Mouse (Mus musculus): ENCODE data around the gene Zmiz1. TPM values are rescaled to one million over a fixed set of nuclear protein-coding genes. Genes with fewer than 3 reads are reported as not detected.

The Zmiz1 gene
- polyA plus RNA-seq, 1 experiment: 99.2 TPM

GRCm38 (mm10) chr14:25438255-25438654, 20.7 kb upstream of the Zmiz1 start:
- no peak overlapping the region for H3K27ac ChIP-seq (ENCODE audit: insufficient read depth, low read depth, low read length)
- no peak overlapping the region for H3K4me3 ChIP-seq (ENCODE audit: insufficient read depth, low read length)
- H3K4me1 ChIP-seq (ENCODE audit: control insufficient read depth, insufficient read depth, low read length): no peaks in the 10 kb centered on the region
- TF ChIP-seq CTCF (IDR thresholded peaks at IDR 0.05; ENCODE audit: low read depth, low read length): no peak
- no peak for TF ChIP-seq POLR2A (IDR thresholded peaks at IDR 0.05; ENCODE audit: borderline replicate concordance, low read depth, low read length)

DNA sequence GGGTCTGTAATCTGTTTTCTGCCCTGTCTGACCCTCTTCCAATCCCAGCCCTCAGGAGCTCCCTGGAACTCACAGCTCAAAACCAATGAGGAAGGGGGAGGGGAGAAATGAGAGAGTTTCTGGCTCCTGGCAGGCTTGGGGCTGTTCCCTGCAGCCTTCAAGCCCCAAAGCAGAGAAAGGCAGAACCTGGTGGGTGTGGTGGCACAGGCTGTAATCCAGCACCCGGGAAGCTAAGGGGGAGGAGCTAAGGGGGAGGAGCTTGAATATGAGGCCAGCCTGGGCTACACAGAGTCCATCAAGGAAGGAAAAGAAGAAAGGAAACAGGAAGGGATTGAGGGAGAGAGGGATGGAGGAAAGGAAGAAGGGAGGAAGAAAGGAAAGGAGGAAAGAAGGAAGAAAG, 18.9 kb upstream of the Zmiz1 start:
- Histone ChIP-seq H3K4me3 (ENCODE audit: insufficient read depth, low read length) (no peak overlapping the region), H3K4me1 (ENCODE audit: control insufficient read depth, insufficient read depth, low read length) (no peaks in the 10 kb centered on the region), H3K27ac (ENCODE audit: insufficient read depth, low read depth, low read length) (no peak overlapping the region)
- TF ChIP-seq POLR2A (IDR thresholded peaks at IDR 0.05; ENCODE audit: borderline replicate concordance, low read depth, low read length) (no peak), CTCF (IDR thresholded peaks at IDR 0.05; ENCODE audit: low read depth, low read length) (no peak)

- H3K4me1 ChIP-seq (ENCODE audit: control insufficient read depth, insufficient read depth, low read length): no peaks in the 10 kb centered on the region
- TF ChIP-seq POLR2A (IDR thresholded peaks at IDR 0.05; ENCODE audit: borderline replicate concordance, low read depth, low read length) (no peak), CTCF (IDR thresholded peaks at IDR 0.05; ENCODE audit: low read depth, low read length) (no peak)
- H3K4me3 ChIP-seq (ENCODE audit: insufficient read depth, low read length): no peak overlapping the region
- no peak overlapping the region for H3K27ac ChIP-seq (ENCODE audit: insufficient read depth, low read depth, low read length)
These were observed 18.2 kb upstream of the Zmiz1 start for GRCm38 (mm10) chr14:25440777-25441176.

- no peak overlapping the region for H3K4me3 ChIP-seq (ENCODE audit: insufficient read depth, low read length)
These were observed 17.5 kb upstream of the Zmiz1 start for GRCm38 (mm10) chr14:25441469-25441868.

GRCm38 (mm10) chr14:25442676-25443075, 16.3 kb upstream of the Zmiz1 start:
- no peak overlapping the region for H3K27ac ChIP-seq (ENCODE audit: insufficient read depth, low read depth, low read length)
- no peak for TF ChIP-seq CTCF (IDR thresholded peaks at IDR 0.05; ENCODE audit: low read depth, low read length)
- no peak for TF ChIP-seq POLR2A (IDR thresholded peaks at IDR 0.05; ENCODE audit: borderline replicate concordance, low read depth, low read length)
- peaks cover 5% of the 10 kb centered on the region; the same call in 1 of the 2 replicates for H3K4me1 ChIP-seq (ENCODE audit: control insufficient read depth, insufficient read depth, low read length)
- no peak overlapping the region for H3K4me3 ChIP-seq (ENCODE audit: insufficient read depth, low read length)

More at GRCm38 (mm10) chr14:25441469-25441868, 17.5 kb upstream of the Zmiz1 start:
- Histone ChIP-seq H3K27ac (ENCODE audit: insufficient read depth, low read depth, low read length) (no peak overlapping the region), H3K4me1 (ENCODE audit: control insufficient read depth, insufficient read depth, low read length) (no peaks in the 10 kb centered on the region)
- no peak for TF ChIP-seq POLR2A (IDR thresholded peaks at IDR 0.05; ENCODE audit: borderline replicate concordance, low read depth, low read length)
- no peak for TF ChIP-seq CTCF (IDR thresholded peaks at IDR 0.05; ENCODE audit: low read depth, low read length)

DNA sequence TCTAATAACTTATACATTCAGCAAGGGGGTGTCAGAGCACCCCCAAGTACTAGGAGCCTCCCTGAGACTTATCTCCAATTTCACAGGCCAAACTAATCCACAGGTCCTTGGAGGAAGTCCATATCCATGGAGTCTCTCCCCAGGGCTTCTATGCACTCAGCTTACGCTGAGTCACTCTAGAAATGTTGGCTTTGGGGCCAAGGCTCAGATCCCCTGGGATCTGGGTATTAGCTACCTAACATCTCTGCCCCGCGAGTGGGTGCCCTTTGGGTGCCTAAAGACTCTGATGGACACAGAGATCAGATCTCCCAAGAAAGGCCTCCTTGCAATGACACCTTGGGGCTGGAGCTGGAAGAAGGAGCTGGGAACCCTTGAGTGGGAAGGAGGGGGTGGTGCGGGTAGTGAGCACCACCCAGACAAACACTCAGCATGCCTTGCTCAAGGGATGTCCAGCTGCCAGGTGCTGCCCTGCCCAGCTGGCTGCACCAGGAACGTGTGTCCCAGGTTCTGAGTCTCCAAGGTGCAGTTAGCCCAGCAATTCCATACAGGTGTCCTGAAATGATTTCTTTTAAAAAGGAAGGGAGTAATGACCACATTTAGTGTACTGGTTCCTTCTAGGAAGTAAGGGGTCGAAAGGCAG, 11.7 kb upstream of the Zmiz1 start:
- H3K4me3 ChIP-seq (ENCODE audit: insufficient read depth, low read length): no peak overlapping the region
- no peak overlapping the region for H3K27ac ChIP-seq (ENCODE audit: insufficient read depth, low read depth, low read length)
- peaks cover 7% of the 10 kb centered on the region for H3K4me1 ChIP-seq (ENCODE audit: control insufficient read depth, insufficient read depth, low read length)
- no peak for TF ChIP-seq POLR2A (IDR thresholded peaks at IDR 0.05; ENCODE audit: borderline replicate concordance, low read depth, low read length)

DNA sequence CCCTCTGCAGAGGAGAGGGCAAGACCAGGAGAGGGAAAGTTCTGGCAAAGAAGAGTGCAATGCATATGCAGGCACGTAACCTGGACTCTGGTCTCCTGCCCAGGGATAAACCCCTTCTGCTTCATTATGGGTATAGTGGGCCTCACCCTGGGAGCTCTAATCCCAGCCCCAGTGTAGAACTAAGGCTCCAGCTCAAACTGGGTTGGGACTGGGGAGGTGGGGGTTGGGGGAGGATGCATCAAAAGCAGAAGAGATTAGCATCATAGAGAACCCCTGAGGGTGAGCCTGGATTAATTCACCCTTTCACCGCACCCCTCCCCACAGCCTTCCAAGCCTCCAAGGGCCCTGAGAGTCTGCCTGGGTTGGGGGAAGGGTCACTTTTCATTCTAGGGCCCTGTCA, 10.5 kb upstream of the Zmiz1 start:
- Histone ChIP-seq H3K4me3 (ENCODE audit: insufficient read depth, low read length) (no peak overlapping the region), H3K27ac (ENCODE audit: insufficient read depth, low read depth, low read length) (no peak overlapping the region), H3K4me1 (ENCODE audit: control insufficient read depth, insufficient read depth, low read length) (peaks cover 10% of the 10 kb centered on the region)
- TF ChIP-seq POLR2A (IDR thresholded peaks at IDR 0.05; ENCODE audit: borderline replicate concordance, low read depth, low read length) (no peak), CTCF (IDR thresholded peaks at IDR 0.05; ENCODE audit: low read depth, low read length) (no peak)

GRCm38 (mm10) chr14:25451099-25451667, 7.8 kb upstream of the Zmiz1 start:
- H3K4me1 ChIP-seq (ENCODE audit: control insufficient read depth, insufficient read depth, low read length): peaks cover 10% of the 10 kb centered on the region
- no peak overlapping the region for H3K4me3 ChIP-seq (ENCODE audit: insufficient read depth, low read length)
- no peak overlapping the region for H3K27ac ChIP-seq (ENCODE audit: insufficient read depth, low read depth, low read length)
- TF ChIP-seq CTCF (IDR thresholded peaks at IDR 0.05; ENCODE audit: low read depth, low read length) (no peak), POLR2A (IDR thresholded peaks at IDR 0.05; ENCODE audit: borderline replicate concordance, low read depth, low read length) (no peak)

- no peak for TF ChIP-seq CTCF (IDR thresholded peaks at IDR 0.05; ENCODE audit: low read depth, low read length)
- no peak for TF ChIP-seq POLR2A (IDR thresholded peaks at IDR 0.05; ENCODE audit: borderline replicate concordance, low read depth, low read length)
- Histone ChIP-seq H3K4me1 (ENCODE audit: control insufficient read depth, insufficient read depth, low read length) (peaks cover 6% of the 10 kb centered on the region), H3K4me3 (ENCODE audit: insufficient read depth, low read length) (no peak overlapping the region), H3K27ac (ENCODE audit: insufficient read depth, low read depth, low read length) (no peak overlapping the region)
These were observed 7.0 kb upstream of the Zmiz1 start for GRCm38 (mm10) chr14:25451699-25452632.

DNA sequence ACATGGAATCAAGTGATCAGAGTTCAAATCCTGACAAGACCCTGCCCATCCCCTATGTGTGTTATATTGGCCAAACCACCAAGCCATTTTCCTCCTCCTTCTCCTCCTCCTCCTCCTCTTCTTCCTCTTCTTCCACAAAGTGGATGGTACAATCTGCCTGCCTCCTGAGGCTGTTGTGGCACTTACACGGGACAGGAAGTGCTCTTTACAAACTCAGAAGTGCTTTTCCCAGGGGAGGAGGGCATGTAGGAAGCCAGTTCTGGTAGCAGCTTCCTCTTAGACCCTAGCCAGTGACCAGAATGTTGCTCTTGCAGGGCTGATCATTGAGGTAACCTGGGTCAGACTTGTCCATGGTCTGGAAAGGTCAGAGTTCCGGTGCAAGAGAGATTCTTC, 6.4 kb upstream of the Zmiz1 start:
- TF ChIP-seq CTCF (IDR thresholded peaks at IDR 0.05; ENCODE audit: low read depth, low read length) (no peak), POLR2A (IDR thresholded peaks at IDR 0.05; ENCODE audit: borderline replicate concordance, low read depth, low read length) (no peak)
- Histone ChIP-seq H3K4me3 (ENCODE audit: insufficient read depth, low read length) (no peak overlapping the region), H3K27ac (ENCODE audit: insufficient read depth, low read depth, low read length) (no peak overlapping the region), H3K4me1 (ENCODE audit: control insufficient read depth, insufficient read depth, low read length) (peaks cover 5% of the 10 kb centered on the region)

Measured in bone marrow macrophage, adult 2 months (primary cell).